Mouse (Mus musculus) thymus, adult 2 months (tissue): ENCODE results near the gene LTO1. TPM values are rescaled to one million over a fixed set of nuclear protein-coding genes. Genes with fewer than 3 reads are reported as not detected.

Experiments
- DNase-seq: peaks from one replicate; pipeline ENCODE4 v3.0.0; 2021
- H3K27ac ChIP-seq: fragments of 200-500 bp; 2 replicates; pipeline ENCODE4 v1.5.1; 2012; ENCODE audit warnings: low read length, control low read depth; ENCODE audit not compliant: control insufficient read depth, insufficient read depth
- H3K27me3 ChIP-seq: fragments of 200-500 bp; 2 replicates; pipeline ENCODE4 v1.6.1; 2012; ENCODE audit warnings: mild to moderate bottlenecking, low read length, moderate library complexity, mixed read lengths; ENCODE audit not compliant: control insufficient read depth, insufficient read depth
- H3K36me3 ChIP-seq: fragments of 200-500 bp; 2 replicates; pipeline ENCODE4 v1.6.1; 2012; ENCODE audit warnings: mild to moderate bottlenecking, low read length, moderate library complexity; ENCODE audit not compliant: control insufficient read depth, insufficient read depth
- H3K4me1 ChIP-seq: fragments of 200-500 bp; replicated peaks from 2 replicates; pipeline ENCODE4 v1.6.1; 2012; ENCODE audit warnings: low read length; ENCODE audit not compliant: control insufficient read depth, insufficient read depth
- H3K4me3 ChIP-seq: fragments of 200-500 bp; 2 replicates; pipeline ENCODE4 v1.5.1; 2012; ENCODE audit warnings: mild to moderate bottlenecking, low read length, control low read depth, moderate library complexity; ENCODE audit not compliant: control insufficient read depth, insufficient read depth
- CTCF ChIP-seq: fragments of 200-500 bp; IDR thresholded peaks from 2 replicates; pipeline ENCODE4 v1.5.1; 2012; ENCODE audit warnings: mild to moderate bottlenecking, control low read depth, low read length, moderate library complexity, borderline replicate concordance; ENCODE audit not compliant: control insufficient read depth, poor library complexity, insufficient read depth; ENCODE audit errors: extremely low read depth
- POLR2A ChIP-seq: fragments of 200-500 bp; IDR thresholded peaks from 2 replicates; pipeline ENCODE4 v1.6.1; 2012; ENCODE audit warnings: mild to moderate bottlenecking, low read length, control low read depth, moderate library complexity; ENCODE audit not compliant: control insufficient read depth, poor library complexity, insufficient read depth; ENCODE audit errors: extremely low read depth
- WGBS: fragments of 180-500 bp; shearing (Covaris S2); methylation state at CpG from one replicate; pipeline ENCODE4 v1.1.7; 2018; 5-methylcytosine and 5-hydroxymethylcytosine counted together
- polyA plus RNA-seq: library from polyadenylated mRNA; depleted of rRNA; stranded (reverse); fragments of >200 nt; gene quantifications from 2 replicates; pipeline ENCODE4 v1.2.3, GENCODE M21; 2012

LTO1 gene
- polyA plus RNA-seq, 1 experiment, result 26.6 TPM

- no peaks in the 10 kb centered on the region for H3K4me1 ChIP-seq
- TF ChIP-seq CTCF (no peak), POLR2A (no peak)
- no peaks in the 10 kb centered on the region for H3K36me3 ChIP-seq
- WGBS, result 17% methylated on average over 8 of the region's 8 CpGs
- no peaks in the 10 kb centered on the region; the same call in 1 of the 2 replicates for H3K27me3 ChIP-seq
- H3K4me3 ChIP-seq, result no peak overlapping the region
- H3K27ac ChIP-seq, result no peak overlapping the region
- no peak for DNase-seq
Measured at GRCm38 (mm10) chr7:144907793-144908192, 7.1 kb upstream of the LTO1 start.

GRCm38 (mm10) chr7:144908705-144909104, 6.2 kb upstream of the LTO1 start:
- DNase-seq, result no peak
- Histone ChIP-seq H3K4me1 (no peaks in the 10 kb centered on the region), H3K36me3 (no peaks in the 10 kb centered on the region), H3K27me3 (no peaks in the 10 kb centered on the region; the same call in 1 of the 2 replicates), H3K27ac (no peak overlapping the region), H3K4me3 (no peak overlapping the region)
- WGBS, result 72% methylated on average over 7 of the region's 7 CpGs
- TF ChIP-seq CTCF (no peak), POLR2A (no peak)

- no peak for DNase-seq
- H3K36me3 ChIP-seq, result no peaks in the 10 kb centered on the region
- no peaks in the 10 kb centered on the region; the same call in 1 of the 2 replicates for H3K27me3 ChIP-seq
- TF ChIP-seq POLR2A (no peak), CTCF (no peak)
- 82% methylated on average over 1 of the region's 1 CpGs for WGBS
- no peak overlapping the region for H3K27ac ChIP-seq
- peaks cover 5% of the 10 kb centered on the region for H3K4me1 ChIP-seq
- no peak overlapping the region for H3K4me3 ChIP-seq
Measured at GRCm38 (mm10) chr7:144911121-144911520, 3.8 kb upstream of the LTO1 start.

GRCm38 (mm10) chr7:144912897-144913296, 2.0 kb upstream of the LTO1 start:
- TF ChIP-seq POLR2A (no peak), CTCF (no peak)
- WGBS, result 90% methylated on average over 4 of the region's 4 CpGs
- peaks cover 5% of the 10 kb centered on the region for H3K4me1 ChIP-seq

GRCm38 (mm10) chr7:144914296-144914947, 478 bp upstream of the LTO1 start:
- H3K36me3 ChIP-seq, result no peaks in the 10 kb centered on the region; the same call in 1 of the 2 replicates
- DNase-seq, result no peak
- no peaks in the 10 kb centered on the region for H3K27me3 ChIP-seq
- 12% methylated on average over 17 of the region's 17 CpGs for WGBS
- TF ChIP-seq POLR2A (no peak), CTCF (no peak)
- H3K4me1 ChIP-seq, result peaks cover 5% of the 10 kb centered on the region
- H3K4me3 ChIP-seq, result peak overlapping the region; percentile 97
- H3K27ac ChIP-seq, result no peak overlapping the region

More at GRCm38 (mm10) chr7:144912897-144913296, 2.0 kb upstream of the LTO1 start:
- Histone ChIP-seq H3K36me3 (no peaks in the 10 kb centered on the region), H3K27ac (no peak overlapping the region), H3K4me3 (no peak overlapping the region), H3K27me3 (no peaks in the 10 kb centered on the region; the same call in 1 of the 2 replicates)
- DNase-seq, result no peak

GRCm38 (mm10) chr7:144918823-144919222, 3.9 kb downstream of the LTO1 start:
- Histone ChIP-seq H3K27me3 (no peaks in the 10 kb centered on the region), H3K27ac (no peak overlapping the region), H3K36me3 (peaks cover 6% of the 10 kb centered on the region; the same call in 1 of the 2 replicates), H3K4me1 (peaks cover 5% of the 10 kb centered on the region), H3K4me3 (no peak overlapping the region)
- no peak for TF ChIP-seq POLR2A
- no peak for TF ChIP-seq CTCF
- 100% methylated on average over 1 of the region's 1 CpGs for WGBS
- DNase-seq, result no peak
